9 mouse cellular contexts compared by ENCODE assay signal in the genomic region with DNA sequence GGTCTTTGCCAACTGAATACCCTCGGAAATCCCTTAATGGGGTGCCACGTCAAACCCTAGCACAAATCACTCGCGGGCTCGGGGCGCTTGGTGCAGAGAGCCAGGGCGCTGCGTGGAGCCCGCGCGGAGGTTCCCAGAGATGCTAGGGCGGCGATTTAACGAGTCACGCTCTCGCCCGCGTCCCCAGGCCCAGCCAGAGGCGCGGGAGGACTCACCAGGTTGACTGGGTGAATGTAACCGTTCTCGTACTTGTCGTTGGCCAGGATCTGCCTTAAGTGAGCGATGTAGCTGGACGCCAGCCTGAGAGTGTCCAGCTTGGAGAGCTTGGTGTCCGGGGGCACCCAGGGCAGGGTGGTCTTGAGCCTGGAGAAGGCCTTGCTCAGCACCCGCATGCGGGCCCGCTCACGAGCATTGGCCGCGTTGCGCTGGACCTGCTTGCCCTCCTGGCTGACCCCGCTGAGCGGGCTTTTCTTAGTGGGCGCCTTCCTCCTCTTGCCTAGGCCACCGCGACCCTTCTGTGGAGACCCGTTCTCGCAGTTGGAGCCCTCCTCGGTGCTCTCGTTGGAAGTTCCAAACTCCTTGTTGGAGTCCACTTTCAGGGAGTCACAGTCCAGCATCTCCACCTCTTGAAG. TPM values are rescaled to one million over a fixed set of nuclear protein-coding genes. Genes with fewer than 3 reads are reported as not detected.
A peak's percentile ranks its signal among the peaks of the same experiment; 100 is the strongest.
DNase-seq lines count a peak whose midpoint lies in the region; ATAC-seq and TF ChIP-seq lines count a peak whose summit lies in the region.
"Had no signal": no experiment of that assay in that cellular context is flagged by ENCODE, and none has a peak within 500 bp of the region (broad histone marks: within the 10 kb centered on the region; RNA-seq: fewer than 3 reads in every experiment).

No protein-coding gene starts in this region.

- ATAC-seq in liver, embryonic 12.5 days: no peak
- ATAC-seq in stomach, embryonic 15.5 days (ENCODE audit: insufficient read depth, low FRiP score, low read depth): no peak

- H3K36me3 ChIP-seq in heart, embryonic 10.5 days: no peaks in the 10 kb centered on the region
- H3K36me3 ChIP-seq in liver, embryonic 12.5 days: no peaks in the 10 kb centered on the region
- H3K36me3 ChIP-seq in stomach, embryonic 15.5 days: no peaks in the 10 kb centered on the region

- H3K27ac ChIP-seq in heart, embryonic 10.5 days: peak overlapping the region; percentile 88
- H3K27ac ChIP-seq in liver, embryonic 12.5 days: peak overlapping the region; percentile 22; the same call in 1 of the 2 replicates
- H3K27ac ChIP-seq in stomach, embryonic 15.5 days: peak overlapping the region; percentile 94

- no peak for TF ChIP-seq CTCF in lung, adult 2 months (IDR thresholded peaks at IDR 0.05; ENCODE audit: insufficient read depth, low read length)

- WGBS in lung, adult 2 months: 9% methylated on average over 42 of the region's 42 CpGs
- WGBS in heart, embryonic 10.5 days: under 1% methylated on average over 42 of the region's 42 CpGs
- WGBS in liver, embryonic 12.5 days (ENCODE audit: insufficient replicate concordance): 3% methylated on average over 42 of the region's 42 CpGs
- under 1% methylated on average over 42 of the region's 42 CpGs for WGBS in stomach, embryonic 15.5 days

- peak overlapping the region; percentile 6; the same call in 1 of the 2 replicates for H3K4me2 ChIP-seq in liver, embryonic 12.5 days
- peak overlapping the region; percentile 37 for H3K4me2 ChIP-seq in stomach, embryonic 15.5 days

- peaks cover 76% of the 10 kb centered on the region for H3K27me3 ChIP-seq in heart, embryonic 10.5 days (ENCODE audit: insufficient read depth, poor library complexity, severe bottlenecking)
- H3K27me3 ChIP-seq in liver, embryonic 12.5 days (replicated peaks): peaks cover 90% of the 10 kb centered on the region
- H3K27me3 ChIP-seq in stomach, embryonic 15.5 days (replicated peaks): 0 out of 2 replicates have a peak, but pooled peaks cover 2% of the 10 kb centered on the region

- no peaks in the 10 kb centered on the region for H3K9me3 ChIP-seq in heart, embryonic 10.5 days
- no peaks in the 10 kb centered on the region for H3K9me3 ChIP-seq in liver, embryonic 12.5 days (replicated peaks)
- H3K9me3 ChIP-seq in stomach, embryonic 15.5 days: no peaks in the 10 kb centered on the region

- peak overlapping the region; percentile 62 for H3K9ac ChIP-seq in liver, embryonic 12.5 days
- peak overlapping the region; percentile 65 for H3K9ac ChIP-seq in stomach, embryonic 15.5 days

- DNase-seq in lung, adult 2 months: no peak
- no peak for DNase-seq in lung, postnatal 14 days
- DNase-seq in heart, embryonic 10.5 days (ENCODE audit: low spot score): no peak
- no peak for DNase-seq in thymus, postnatal 25 days
- no peak for DNase-seq in frontal cortex, postnatal 36 days (ENCODE audit: low spot score in 2 of 2)
- no peak for DNase-seq in ovary, postnatal 10 days (ENCODE audit: low spot score)
- DNase-seq: right cerebral cortex, postnatal 4 days had no signal

- TF ChIP-seq POLR2A in lung, adult 2 months (IDR thresholded peaks at IDR 0.05; ENCODE audit: borderline replicate concordance, extremely low read depth, low read depth, low read length): no peak

- no peaks in the 10 kb centered on the region for H3K4me1 ChIP-seq in lung, adult 2 months (ENCODE audit: control insufficient read depth, insufficient read depth, low read length)
- H3K4me1 ChIP-seq in heart, embryonic 10.5 days: peaks cover 22% of the 10 kb centered on the region
- H3K4me1 ChIP-seq in liver, embryonic 12.5 days: no peaks in the 10 kb centered on the region
- no peaks in the 10 kb centered on the region; the same call in 1 of the 2 replicates for H3K4me1 ChIP-seq in stomach, embryonic 15.5 days

- peak overlapping the region; percentile 68 for H3K4me3 ChIP-seq in lung, adult 2 months (replicated peaks; ENCODE audit: extremely low read depth, low read depth, low read length)
- peak overlapping the region; percentile 70 for H3K4me3 ChIP-seq in heart, embryonic 10.5 days
- peak overlapping the region; percentile 39 for H3K4me3 ChIP-seq in liver, embryonic 12.5 days
- H3K4me3 ChIP-seq in stomach, embryonic 15.5 days (replicated peaks): peak overlapping the region; percentile 60

RNA-seq across cellular contexts. Expression of a gene that starts 0.6 kb away (rescaled TPM):
- 190 and 228 TPM in 2 replicates for polyA plus RNA-seq in lung, adult 2 months (2012; rRNA removed)
- polyA plus RNA-seq in heart, embryonic 10.5 days (2016; fragmentation: Nextera tagmentation; extraction: Ambion mirVana): 64.0 and 75.4 TPM in 2 replicates
- polyA plus RNA-seq in liver, embryonic 12.5 days (2016; fragmentation: Nextera tagmentation; extraction: Ambion mirVana): 8.0 and 12.3 TPM in 2 replicates
- 211 and 218 TPM in 2 replicates for polyA plus RNA-seq in stomach, embryonic 15.5 days (2015; fragmentation: Nextera tagmentation; extraction: Ambion mirVana)

Comparison
In these comparisons a context has a peak if more than half of its experiments do, and no peak if none do; other contexts are left out.
1. H3K27ac ChIP-seq: peak in every context shown above with its lines; median percentile 94 in stomach, embryonic 15.5 days; 88 in heart, embryonic 10.5 days; 22 in liver, embryonic 12.5 days.